Mouse (Mus musculus): ENCODE results near the gene Lbp.

GRCm38 (mm10) chr2:158368313-158368712 lies 62.0 kb downstream of the Lbp start:
- TF ChIP-seq CTCF (IDR thresholded peaks at IDR 0.05; ENCODE audit: low read depth, low read length) = no peak
- no peak for TF ChIP-seq POLR2A (IDR thresholded peaks at IDR 0.05; ENCODE audit: extremely low read depth, insufficient read depth, low read length)
